Mouse (Mus musculus): ENCODE data around the gene Tff1.

Gene Tff1

GRCm38 (mm10) chr17:31152966-31153499 lies 12.0 kb downstream of the Tff1 start:
- no peak for DNase-seq

- no peak for DNase-seq
Observed at GRCm38 (mm10) chr17:31152512-31152911, 12.6 kb downstream of the Tff1 start.

- no peak for DNase-seq
Observed at GRCm38 (mm10) chr17:31145998-31146397, 19.1 kb downstream of the Tff1 start.

GRCm38 (mm10) chr17:31144040-31145037 lies 20.7 kb downstream of the Tff1 start, which contains the start of gene Tff2:
TSS of gene Tff2 (minus strand) at chr17:31144282.
- DNase-seq = no peak

- DNase-seq = no peak
Observed at GRCm38 (mm10) chr17:31142116-31142515, 23.0 kb downstream of the Tff1 start.

GRCm38 (mm10) chr17:31138398-31138797 lies 26.7 kb downstream of the Tff1 start:
- DNase-seq = peak; percentile 81

- DNase-seq = no peak
Observed at GRCm38 (mm10) chr17:31136821-31137220, 28.3 kb downstream of the Tff1 start.

- peak; percentile 30 for DNase-seq
Observed at GRCm38 (mm10) chr17:31136291-31136690, 28.8 kb downstream of the Tff1 start.

- no peak for DNase-seq
Observed at GRCm38 (mm10) chr17:31134913-31135312, 30.2 kb downstream of the Tff1 start.

- DNase-seq = no peak
Observed at GRCm38 (mm10) chr17:31133776-31134175, 31.3 kb downstream of the Tff1 start.

GRCm38 (mm10) chr17:31131269-31131821 lies 33.7 kb downstream of the Tff1 start:
- DNase-seq = no peak

GRCm38 (mm10) chr17:31129452-31129851 lies 35.6 kb downstream of the Tff1 start, which contains the start of gene Tff3:
TSS of gene Tff3 (minus strand) at chr17:31129646.
- DNase-seq = no peak

- no peak for DNase-seq
Observed at GRCm38 (mm10) chr17:31128708-31129318, 36.3 kb downstream of the Tff1 start.

GRCm38 (mm10) chr17:31125548-31126266 lies 39.4 kb downstream of the Tff1 start:
- no peak for DNase-seq

GRCm38 (mm10) chr17:31121975-31122374 lies 43.1 kb downstream of the Tff1 start:
- peak; percentile 70 for DNase-seq

GRCm38 (mm10) chr17:31119429-31119828 lies 45.6 kb downstream of the Tff1 start:
- peak; percentile 86 for DNase-seq

- no peak for DNase-seq
Observed at GRCm38 (mm10) chr17:31117946-31118345, 47.1 kb downstream of the Tff1 start.

GRCm38 (mm10) chr17:31116063-31116462 lies 49.0 kb downstream of the Tff1 start:
- no peak for DNase-seq

GRCm38 (mm10) chr17:31113191-31113856 lies 51.8 kb downstream of the Tff1 start:
- DNase-seq = no peak

Data from thymus, postnatal 25 days (tissue).